Mouse (Mus musculus) liver, embryonic 14.5 days (tissue): ENCODE measurements at regions not wholly inside any gene's neighbourhood (a gene's known extent, or its start where the extent isn't known, plus 50 kb on each side); places are given as distances from the start of the nearest gene placed in this dataset.

Experiments used
- ATAC-seq: fragments of 200-750 bp; cut with Nextera tagmentation; 2 replicates; pipeline ENCODE4 v1.8.0; 2017; ENCODE audit warnings: moderate number of reproducible peaks, mild to moderate bottlenecking, moderate library complexity; ENCODE audit not compliant: insufficient read depth
- DNase-seq, 3 experiments: peaks; one replicate each; pipeline ENCODE4 v3.0.0-alpha.2; 2012 to 2013; ENCODE audit warnings: low read depth in 3 of 3, low spot score in 3 of 3
- H3K27ac ChIP-seq: fragments of 300-500 bp; sonication (generic); 2 replicates; pipeline ENCODE4 v1.5.1; 2014; ENCODE audit warnings: moderate library complexity, mild to moderate bottlenecking, control low read depth, inconsistent platforms
- H3K27me3 ChIP-seq: fragments of 300-500 bp; sonication (generic); 2 replicates; pipeline ENCODE4 v1.6.1; 2014; ENCODE audit warnings: mild to moderate bottlenecking, low read length, moderate library complexity; ENCODE audit not compliant: control insufficient read depth, insufficient read depth
- H3K36me3 ChIP-seq: fragments of 300-500 bp; sonication (generic); replicated peaks from 2 replicates; pipeline ENCODE4 v1.6.1; 2014; ENCODE audit warnings: low read depth; ENCODE audit not compliant: control insufficient read depth, insufficient read depth
- H3K4me1 ChIP-seq, 2 experiments: fragments of 200-500 bp in 1 of 2; fragments of 300-500 bp in 1 of 2; sonication (generic) in 1 of 2; replicated peaks; 2 replicates each; pipeline ENCODE4 v1.6.1; 2012 to 2014; ENCODE audit warnings: antibody characterized with exemption in 1 of 2, inconsistent platforms in 1 of 2, low read length in 1 of 2; ENCODE audit not compliant: control insufficient read depth in 2 of 2, insufficient read depth in 2 of 2
- H3K4me2 ChIP-seq: fragments of 300-500 bp; sonication (generic); 2 replicates; pipeline ENCODE4 v1.6.1; 2014; ENCODE audit warnings: low read depth, mild to moderate bottlenecking, control low read depth, moderate library complexity
- H3K4me3 ChIP-seq, 2 experiments: fragments of 200-500 bp in 1 of 2; fragments of 300-500 bp in 1 of 2; sonication (generic) in 1 of 2; 2 replicates each; pipeline ENCODE4 v1.5.1; 2012 to 2014; ENCODE audit warnings: low read depth in 2 of 2, low read length in 2 of 2, mild to moderate bottlenecking in 2 of 2, control low read depth in 1 of 2, inconsistent platforms in 1 of 2, moderate library complexity in 1 of 2; ENCODE audit not compliant: insufficient read depth in 1 of 2
- H3K9ac ChIP-seq: fragments of 300-500 bp; sonication (generic); replicated peaks from 2 replicates; pipeline ENCODE4 v1.6.1; 2014; ENCODE audit warnings: mild to moderate bottlenecking, control low read depth, moderate library complexity
- H3K9me3 ChIP-seq: fragments of 300-500 bp; sonication (generic); 2 replicates; pipeline ENCODE4 v1.6.1; 2016; ENCODE audit warnings: low read length, mixed read lengths; ENCODE audit not compliant: control insufficient read depth
- CTCF ChIP-seq: IDR thresholded peaks from 2 replicates; pipeline ENCODE4 v1.5.1; 2016; ENCODE audit warnings: antibody characterized with exemption, low read depth, control low read depth
- EP300 ChIP-seq: IDR thresholded peaks from 2 replicates; pipeline ENCODE4 v1.6.1; 2016; ENCODE audit warnings: antibody characterized with exemption, low read depth
- WGBS: fragments of 180-500 bp; shearing (Covaris S2); extraction: QIAGEN DNeasy Blood & Tissue Kit; methylation state at CpG from one replicate; pipeline ENCODE4 v1.1.7; 2014; ENCODE audit not compliant: insufficient replicate concordance; 5-methylcytosine and 5-hydroxymethylcytosine counted together

- no peak for ATAC-seq
Measured at GRCm38 (mm10) chr5:91270747-91271146, 131.3 kb downstream of the Areg start.

GRCm38 (mm10) chr5:91271416-91271815, 131.4 kb downstream of the Btc start:
- no peak overlapping the region for H3K4me2 ChIP-seq
- H3K27me3 ChIP-seq, result no peaks in the 10 kb centered on the region
- no peak overlapping the region for H3K4me3 ChIP-seq
- no peak for ATAC-seq
- no peak overlapping the region for H3K9ac ChIP-seq
- no peaks in the 10 kb centered on the region for H3K36me3 ChIP-seq
- no peaks in the 10 kb centered on the region for H3K9me3 ChIP-seq
- TF ChIP-seq CTCF (no peak), EP300 (no peak)
- DNase-seq, result no peak
- H3K27ac ChIP-seq, result no peak overlapping the region
- no peaks in the 10 kb centered on the region for H3K4me1 ChIP-seq

More at GRCm38 (mm10) chr5:91270747-91271146, 131.3 kb downstream of the Areg start:
- H3K27me3 ChIP-seq, result no peaks in the 10 kb centered on the region
- no peak overlapping the region for H3K9ac ChIP-seq
- no peak overlapping the region for H3K27ac ChIP-seq
- no peak for DNase-seq
- no peaks in the 10 kb centered on the region for H3K36me3 ChIP-seq
- 48% methylated on average over 1 of the region's 1 CpGs for WGBS
- no peak for TF ChIP-seq EP300
- TF ChIP-seq CTCF, result peak; percentile 38
- no peak overlapping the region for H3K4me2 ChIP-seq
- no peaks in the 10 kb centered on the region for H3K9me3 ChIP-seq
- H3K4me3 ChIP-seq, result no peak overlapping the region
- no peaks in the 10 kb centered on the region for H3K4me1 ChIP-seq

GRCm38 (mm10) chr5:91274411-91274810, 128.4 kb downstream of the Btc start:
- Histone ChIP-seq H3K27ac (no peak overlapping the region), H3K9ac (no peak overlapping the region), H3K4me3 (no peak overlapping the region), H3K4me2 (no peak overlapping the region), H3K9me3 (no peaks in the 10 kb centered on the region), H3K36me3 (no peaks in the 10 kb centered on the region), H3K4me1 (no peaks in the 10 kb centered on the region), H3K27me3 (no peaks in the 10 kb centered on the region)
- TF ChIP-seq CTCF (no peak), EP300 (no peak)
- WGBS, result 33% methylated on average over 3 of the region's 3 CpGs
- ATAC-seq, result no peak
- DNase-seq, result no peak

GRCm38 (mm10) chr5:91278466-91278865, 124.3 kb downstream of the Btc start:
- Histone ChIP-seq H3K4me1 (no peaks in the 10 kb centered on the region), H3K27ac (no peak overlapping the region), H3K27me3 (no peaks in the 10 kb centered on the region), H3K36me3 (no peaks in the 10 kb centered on the region), H3K9ac (no peak overlapping the region), H3K9me3 (no peaks in the 10 kb centered on the region), H3K4me2 (no peak overlapping the region), H3K4me3 (no peak overlapping the region)
- 21% methylated on average over 3 of the region's 3 CpGs for WGBS
- DNase-seq (no peak), ATAC-seq (no peak)
- TF ChIP-seq CTCF, result no peak
- no peak for TF ChIP-seq EP300

GRCm38 (mm10) chr5:91279464-91279863, 123.3 kb downstream of the Btc start:
- WGBS, result 10% methylated on average over 2 of the region's 2 CpGs

More at GRCm38 (mm10) chr5:91279464-91279863, 123.3 kb downstream of the Btc start:
- no peak overlapping the region for H3K27ac ChIP-seq
- H3K36me3 ChIP-seq, result no peaks in the 10 kb centered on the region
- ATAC-seq (no peak), DNase-seq (no peak)
- no peak overlapping the region for H3K9ac ChIP-seq
- H3K9me3 ChIP-seq, result no peaks in the 10 kb centered on the region
- no peak overlapping the region for H3K4me2 ChIP-seq
- no peaks in the 10 kb centered on the region for H3K4me1 ChIP-seq
- H3K4me3 ChIP-seq, result no peak overlapping the region
- H3K27me3 ChIP-seq, result no peaks in the 10 kb centered on the region
- TF ChIP-seq EP300 (no peak), CTCF (no peak)
